Mouse (Mus musculus): Measurements from ENCODE around the gene S1pr5. TPM values are rescaled to one million over a fixed set of nuclear protein-coding genes. Genes with fewer than 3 reads are reported as not detected.
"Not testable (repeated sequence)": the region's sequence is repeated elsewhere in the genome, so short reads cannot be mapped to it uniquely, and the experiment has no call there.

Gene S1pr5
- polyA plus RNA-seq, 1 experiment from 2014 or later: 0.73 TPM

GRCm38 (mm10) chr9:21224576-21225414 is 23.4 kb downstream of the S1pr5 start:
- peak overlapping the region; percentile 12; the same call in 1 of the 2 replicates for H3K4me3 ChIP-seq (ENCODE audit: low read depth, low read length)
- no peaks in the 10 kb centered on the region for H3K9me3 ChIP-seq (ENCODE audit: control insufficient read depth, low read length)
- DNase-seq (ENCODE audit: low spot score) (peak; percentile 55), ATAC-seq (ENCODE audit: low FRiP score) (no peak)
- 27% methylated on average over 26 of the region's 26 CpGs for WGBS
- H3K4me2 ChIP-seq (replicated peaks; ENCODE audit: low read depth, low read length): peak overlapping the region; percentile 36
- H3K9ac ChIP-seq (ENCODE audit: low read depth, low read length): no peak overlapping the region; the same call in 1 of the 2 replicates
- H3K27me3 ChIP-seq (ENCODE audit: control insufficient read depth, insufficient read depth, low read length): no peaks in the 10 kb centered on the region
- no peaks in the 10 kb centered on the region for H3K36me3 ChIP-seq (ENCODE audit: control insufficient read depth, insufficient read depth, low read length)
- no peaks in the 10 kb centered on the region; the same call in 1 of the 2 replicates for H3K4me1 ChIP-seq (replicated peaks; ENCODE audit: control insufficient read depth, insufficient read depth, low read length)
- H3K27ac ChIP-seq (ENCODE audit: low read depth, low read length): no peak overlapping the region

GRCm38 (mm10) chr9:21223906-21224305 is 24.3 kb downstream of the S1pr5 start:
- no peak overlapping the region for H3K27ac ChIP-seq (ENCODE audit: low read depth, low read length)
- no peaks in the 10 kb centered on the region for H3K9me3 ChIP-seq (ENCODE audit: control insufficient read depth, low read length)
- no peak for DNase-seq (ENCODE audit: low spot score)
- H3K27me3 ChIP-seq (ENCODE audit: control insufficient read depth, insufficient read depth, low read length): no peaks in the 10 kb centered on the region
- H3K36me3 ChIP-seq (ENCODE audit: control insufficient read depth, insufficient read depth, low read length): no peaks in the 10 kb centered on the region
- no peak overlapping the region for H3K4me3 ChIP-seq (ENCODE audit: low read depth, low read length)
- H3K4me2 ChIP-seq (replicated peaks; ENCODE audit: low read depth, low read length): no peak overlapping the region
- H3K4me1 ChIP-seq (replicated peaks; ENCODE audit: control insufficient read depth, insufficient read depth, low read length): no peaks in the 10 kb centered on the region; the same call in 1 of the 2 replicates
- no peak for ATAC-seq (ENCODE audit: low FRiP score)
- no peak overlapping the region for H3K9ac ChIP-seq (ENCODE audit: low read depth, low read length)
- WGBS: 93% methylated on average over 6 of the region's 6 CpGs

GRCm38 (mm10) chr9:21223490-21223889 is 24.8 kb downstream of the S1pr5 start:
- H3K27ac ChIP-seq (ENCODE audit: low read depth, low read length); H3K4me3 ChIP-seq (ENCODE audit: low read depth, low read length); H3K4me1 ChIP-seq (replicated peaks; ENCODE audit: control insufficient read depth, insufficient read depth, low read length); H3K9me3 ChIP-seq (ENCODE audit: control insufficient read depth, low read length); H3K4me2 ChIP-seq (replicated peaks; ENCODE audit: low read depth, low read length); ATAC-seq (ENCODE audit: low FRiP score); H3K27me3 ChIP-seq (ENCODE audit: control insufficient read depth, insufficient read depth, low read length); H3K9ac ChIP-seq (ENCODE audit: low read depth, low read length); H3K36me3 ChIP-seq (ENCODE audit: control insufficient read depth, insufficient read depth, low read length); DNase-seq (ENCODE audit: low spot score): not testable (repeated sequence)
- 95% methylated on average over 1 of the region's 2 CpGs for WGBS

- no peaks in the 10 kb centered on the region for H3K36me3 ChIP-seq (ENCODE audit: control insufficient read depth, insufficient read depth, low read length)
- H3K27me3 ChIP-seq (ENCODE audit: control insufficient read depth, insufficient read depth, low read length): no peaks in the 10 kb centered on the region
- H3K4me1 ChIP-seq (replicated peaks; ENCODE audit: control insufficient read depth, insufficient read depth, low read length): no peaks in the 10 kb centered on the region
- DNase-seq (ENCODE audit: low spot score) (peak; percentile 78), ATAC-seq (ENCODE audit: low FRiP score) (no peak)
- H3K9me3 ChIP-seq (ENCODE audit: control insufficient read depth, low read length): no peaks in the 10 kb centered on the region
- no peak overlapping the region for H3K27ac ChIP-seq (ENCODE audit: low read depth, low read length)
- H3K4me3 ChIP-seq (ENCODE audit: low read depth, low read length): no peak overlapping the region
- no peak overlapping the region for H3K9ac ChIP-seq (ENCODE audit: low read depth, low read length)
- WGBS: 22% methylated on average over 7 of the region's 7 CpGs
- no peak overlapping the region for H3K4me2 ChIP-seq (replicated peaks; ENCODE audit: low read depth, low read length)
Measured at GRCm38 (mm10) chr9:21221383-21221929, 26.8 kb downstream of the S1pr5 start.

GRCm38 (mm10) chr9:21220490-21221382 is 27.5 kb downstream of the S1pr5 start:
- peak overlapping the region; percentile 6; the same call in 1 of the 2 replicates for H3K4me3 ChIP-seq (ENCODE audit: low read depth, low read length)
- 0 out of 2 replicates have a peak overlapping the region, but pooled peaks have one; percentile 3 for H3K4me2 ChIP-seq (replicated peaks; ENCODE audit: low read depth, low read length)
- WGBS: 16% methylated on average over 21 of the region's 21 CpGs
- ATAC-seq (ENCODE audit: low FRiP score) (peak; percentile 86), DNase-seq (ENCODE audit: low spot score) (peak; percentile 93)
- no peaks in the 10 kb centered on the region for H3K4me1 ChIP-seq (replicated peaks; ENCODE audit: control insufficient read depth, insufficient read depth, low read length)
- H3K9me3 ChIP-seq (ENCODE audit: control insufficient read depth, low read length): no peaks in the 10 kb centered on the region
- H3K27ac ChIP-seq (ENCODE audit: low read depth, low read length): no peak overlapping the region
- H3K36me3 ChIP-seq (ENCODE audit: control insufficient read depth, insufficient read depth, low read length): no peaks in the 10 kb centered on the region
- no peak overlapping the region for H3K9ac ChIP-seq (ENCODE audit: low read depth, low read length)
- H3K27me3 ChIP-seq (ENCODE audit: control insufficient read depth, insufficient read depth, low read length): no peaks in the 10 kb centered on the region

- Histone ChIP-seq H3K27ac (ENCODE audit: low read depth, low read length) (no peak overlapping the region), H3K9ac (ENCODE audit: low read depth, low read length) (no peak overlapping the region), H3K4me1 (replicated peaks; ENCODE audit: control insufficient read depth, insufficient read depth, low read length) (no peaks in the 10 kb centered on the region), H3K27me3 (ENCODE audit: control insufficient read depth, insufficient read depth, low read length) (no peaks in the 10 kb centered on the region), H3K9me3 (ENCODE audit: control insufficient read depth, low read length) (no peaks in the 10 kb centered on the region), H3K4me2 (replicated peaks; ENCODE audit: low read depth, low read length) (no peak overlapping the region), H3K4me3 (ENCODE audit: low read depth, low read length) (no peak overlapping the region), H3K36me3 (ENCODE audit: control insufficient read depth, insufficient read depth, low read length) (no peaks in the 10 kb centered on the region)
- ATAC-seq (ENCODE audit: low FRiP score) (0 out of 2 replicates have a peak, but pooled peaks have one; percentile 8), DNase-seq (ENCODE audit: low spot score) (no peak)
- 54% methylated on average over 3 of the region's 3 CpGs for WGBS
Measured at GRCm38 (mm10) chr9:21219820-21220219, 28.4 kb downstream of the S1pr5 start.

GRCm38 (mm10) chr9:21216050-21216841 is 32.0 kb downstream of the S1pr5 start:
- H3K4me1 ChIP-seq (replicated peaks; ENCODE audit: control insufficient read depth, insufficient read depth, low read length): no peaks in the 10 kb centered on the region
- H3K36me3 ChIP-seq (ENCODE audit: control insufficient read depth, insufficient read depth, low read length): no peaks in the 10 kb centered on the region
- H3K27ac ChIP-seq (ENCODE audit: low read depth, low read length): peak overlapping the region; percentile 39
- WGBS: 67% methylated on average over 25 of the region's 25 CpGs
- no peak overlapping the region for H3K4me2 ChIP-seq (replicated peaks; ENCODE audit: low read depth, low read length)
- no peak overlapping the region for H3K4me3 ChIP-seq (ENCODE audit: low read depth, low read length)
- DNase-seq (ENCODE audit: low spot score) (peak; percentile 64), ATAC-seq (ENCODE audit: low FRiP score) (peak; percentile 69)
- H3K9me3 ChIP-seq (ENCODE audit: control insufficient read depth, low read length): no peaks in the 10 kb centered on the region
- no peaks in the 10 kb centered on the region for H3K27me3 ChIP-seq (ENCODE audit: control insufficient read depth, insufficient read depth, low read length)
- no peak overlapping the region for H3K9ac ChIP-seq (ENCODE audit: low read depth, low read length)
